Comparison of ENCODE assay signal across 11 mouse cellular contexts in the genomic region with DNA sequence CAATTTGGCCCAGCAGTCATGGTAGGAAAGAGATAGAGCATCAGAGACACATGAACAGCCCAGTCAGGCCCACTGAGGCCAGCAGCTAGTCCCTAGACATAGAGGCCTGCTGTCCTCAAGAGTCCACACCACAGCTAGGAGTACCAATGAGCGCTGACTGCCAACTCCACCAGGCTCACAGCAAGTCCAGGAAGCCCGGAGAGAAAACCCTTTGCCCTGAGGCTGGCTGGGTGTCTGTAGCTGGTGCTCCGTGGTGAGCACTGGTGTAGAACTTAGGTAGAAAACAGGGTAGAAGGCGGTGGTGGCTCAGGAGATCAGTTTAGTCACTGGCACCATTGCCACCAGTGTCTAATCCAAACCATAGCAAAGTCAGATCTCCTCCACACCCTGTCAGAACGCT. TPM values are rescaled to one million over a fixed set of nuclear protein-coding genes. Genes with fewer than 3 reads are reported as not detected.
DNase-seq lines count a peak whose midpoint lies in the region; ATAC-seq and TF ChIP-seq lines count a peak whose summit lies in the region.
"Had no signal": no experiment of that assay in that cellular context is flagged by ENCODE, and none has a peak within 500 bp of the region (broad histone marks: within the 10 kb centered on the region; RNA-seq: fewer than 3 reads in every experiment).

No protein-coding gene starts in this region.

- TF ChIP-seq CTCF in intestine, postnatal 0 days (IDR thresholded peaks at IDR 0.05; ENCODE audit: low read depth), result no peak
- TF ChIP-seq CTCF in lung, postnatal 0 days (IDR thresholded peaks at IDR 0.05), result no peak

- no peak overlapping the region for H3K9ac ChIP-seq in forebrain, embryonic 11.5 days (ENCODE audit: low read length)
- H3K9ac ChIP-seq in forebrain, embryonic 16.5 days (replicated peaks; ENCODE audit: low read depth, low read length), result no peak overlapping the region
- no peak overlapping the region for H3K9ac ChIP-seq in intestine, embryonic 15.5 days
- no peak overlapping the region for H3K9ac ChIP-seq in intestine, postnatal 0 days (ENCODE audit: low read depth, low read length)
- no peak overlapping the region for H3K9ac ChIP-seq in lung, postnatal 0 days (replicated peaks; ENCODE audit: low read depth)
- no peak overlapping the region for H3K9ac ChIP-seq in embryonic facial prominence, embryonic 14.5 days (ENCODE audit: low read depth, low read length)

- H3K4me2 ChIP-seq in forebrain, embryonic 11.5 days (ENCODE audit: low read depth, low read length, severe bottlenecking), result no peak overlapping the region
- H3K4me2 ChIP-seq in forebrain, embryonic 16.5 days (ENCODE audit: low read length), result no peak overlapping the region
- H3K4me2 ChIP-seq in intestine, embryonic 15.5 days (replicated peaks), result no peak overlapping the region; the same call in 1 of the 2 replicates
- no peak overlapping the region for H3K4me2 ChIP-seq in intestine, postnatal 0 days (replicated peaks; ENCODE audit: low read depth)
- no peak overlapping the region for H3K4me2 ChIP-seq in lung, postnatal 0 days (replicated peaks; ENCODE audit: low read depth, low read length)
- H3K4me2 ChIP-seq in embryonic facial prominence, embryonic 14.5 days (ENCODE audit: low read depth, low read length), result peak overlapping the region; percentile 65; the same call in 1 of the 2 replicates

- WGBS in forebrain, embryonic 11.5 days, result 89% methylated on average over 5 of the region's 5 CpGs
- 88% methylated on average over 5 of the region's 5 CpGs for WGBS in forebrain, embryonic 16.5 days
- 90% methylated on average over 5 of the region's 5 CpGs for WGBS in intestine, embryonic 15.5 days
- 91% methylated on average over 5 of the region's 5 CpGs for WGBS in intestine, postnatal 0 days
- WGBS in lung, postnatal 0 days, result 73% methylated on average over 5 of the region's 5 CpGs
- WGBS in embryonic facial prominence, embryonic 14.5 days, result 87% methylated on average over 5 of the region's 5 CpGs

- no peak for ATAC-seq in forebrain, embryonic 11.5 days (replicated peaks; ENCODE audit: low FRiP score)
- no peak for ATAC-seq in forebrain, embryonic 16.5 days
- no peak for ATAC-seq in intestine, embryonic 15.5 days
- ATAC-seq in intestine, postnatal 0 days, result no peak
- no peak; the same call in 1 of the 2 replicates for ATAC-seq in lung, postnatal 0 days
- ATAC-seq in embryonic facial prominence, embryonic 14.5 days (ENCODE audit: low read depth), result no peak

- no peaks in the 10 kb centered on the region for H3K36me3 ChIP-seq in forebrain, embryonic 11.5 days (ENCODE audit: control insufficient read depth, insufficient read depth, low read length)
- no peaks in the 10 kb centered on the region for H3K36me3 ChIP-seq in forebrain, embryonic 16.5 days (ENCODE audit: control insufficient read depth, insufficient read depth)
- H3K36me3 ChIP-seq in intestine, embryonic 15.5 days, result no peaks in the 10 kb centered on the region
- H3K36me3 ChIP-seq in intestine, postnatal 0 days (ENCODE audit: control insufficient read depth, insufficient read depth), result no peaks in the 10 kb centered on the region
- no peaks in the 10 kb centered on the region for H3K36me3 ChIP-seq in lung, postnatal 0 days (ENCODE audit: insufficient read depth, low read length)
- H3K36me3 ChIP-seq in embryonic facial prominence, embryonic 14.5 days (ENCODE audit: control insufficient read depth, insufficient read depth, low read length), result no peaks in the 10 kb centered on the region
- H3K36me3 ChIP-seq: neural tube, embryonic 12.5 days had no signal

- H3K4me3 ChIP-seq in forebrain, embryonic 11.5 days (ENCODE audit: low read depth, low read length), result peak overlapping the region; percentile 81; the same call in 1 of the 2 replicates
- no peak overlapping the region for H3K4me3 ChIP-seq in forebrain, embryonic 16.5 days (replicated peaks; ENCODE audit: low read length)
- no peak overlapping the region for H3K4me3 ChIP-seq in intestine, embryonic 15.5 days (replicated peaks)
- H3K4me3 ChIP-seq in intestine, postnatal 0 days (ENCODE audit: low read depth, low read length), result no peak overlapping the region
- no peak overlapping the region for H3K4me3 ChIP-seq in lung, postnatal 0 days (ENCODE audit: low read depth, low read length)
- H3K4me3 ChIP-seq in embryonic facial prominence, embryonic 14.5 days (ENCODE audit: low read depth, low read length), result no peak overlapping the region
- H3K4me3 ChIP-seq: erythroblast, embryonic 14.5 days had no signal

- DNase-seq in forebrain, embryonic 11.5 days (ENCODE audit: low spot score), result no peak
- DNase-seq in lung, postnatal 0 days (ENCODE audit: low spot score), result no peak
- no peak for DNase-seq in lung, postnatal 14 days
- no peak for DNase-seq in embryonic facial prominence, embryonic 14.5 days (ENCODE audit: low spot score)
- no peak for DNase-seq in adrenal gland, adult 18-20 months (ENCODE audit: low spot score in 2 of 2)
- DNase-seq: left cerebral cortex, postnatal 4 days had no signal

- no peak overlapping the region for H3K27ac ChIP-seq in forebrain, embryonic 11.5 days (ENCODE audit: low read depth, low read length)
- H3K27ac ChIP-seq in forebrain, embryonic 16.5 days (ENCODE audit: low read length), result no peak overlapping the region
- 0 out of 2 replicates have a peak overlapping the region, but pooled peaks have one; percentile 70 for H3K27ac ChIP-seq in intestine, embryonic 15.5 days
- no peak overlapping the region for H3K27ac ChIP-seq in intestine, postnatal 0 days (ENCODE audit: low read depth, low read length)
- H3K27ac ChIP-seq in lung, postnatal 0 days (ENCODE audit: low read length), result peak overlapping the region; percentile 94
- peak overlapping the region; percentile 74; the same call in 1 of the 2 replicates for H3K27ac ChIP-seq in embryonic facial prominence, embryonic 14.5 days (replicated peaks; ENCODE audit: low read depth, low read length)
- H3K27ac ChIP-seq: neural tube, embryonic 12.5 days had no signal

- H3K27me3 ChIP-seq in forebrain, embryonic 11.5 days (ENCODE audit: control insufficient read depth, insufficient read depth, low read length), result no peaks in the 10 kb centered on the region
- no peaks in the 10 kb centered on the region for H3K27me3 ChIP-seq in forebrain, embryonic 16.5 days (replicated peaks; ENCODE audit: control insufficient read depth, insufficient read depth, low read length)
- H3K27me3 ChIP-seq in intestine, embryonic 15.5 days (replicated peaks), result no peaks in the 10 kb centered on the region
- no peaks in the 10 kb centered on the region for H3K27me3 ChIP-seq in intestine, postnatal 0 days (replicated peaks; ENCODE audit: control insufficient read depth, insufficient read depth, low read length)
- H3K27me3 ChIP-seq in lung, postnatal 0 days (replicated peaks; ENCODE audit: insufficient read depth, low read length), result no peaks in the 10 kb centered on the region
- no peaks in the 10 kb centered on the region for H3K27me3 ChIP-seq in embryonic facial prominence, embryonic 14.5 days (replicated peaks; ENCODE audit: control insufficient read depth, insufficient read depth, low read length)
- H3K27me3 ChIP-seq: neural tube, embryonic 12.5 days had no signal

- no peak for TF ChIP-seq EP300 in lung, postnatal 0 days (IDR thresholded peaks at IDR 0.05)

- H3K9me3 ChIP-seq in forebrain, embryonic 11.5 days (ENCODE audit: control insufficient read depth, low read length), result no peaks in the 10 kb centered on the region
- H3K9me3 ChIP-seq in forebrain, embryonic 16.5 days (ENCODE audit: control insufficient read depth, low read length), result no peaks in the 10 kb centered on the region
- H3K9me3 ChIP-seq in intestine, embryonic 15.5 days, result no peaks in the 10 kb centered on the region
- no peaks in the 10 kb centered on the region for H3K9me3 ChIP-seq in intestine, postnatal 0 days (ENCODE audit: control insufficient read depth)
- H3K9me3 ChIP-seq in lung, postnatal 0 days (ENCODE audit: low read length), result no peaks in the 10 kb centered on the region
- H3K9me3 ChIP-seq in embryonic facial prominence, embryonic 14.5 days (ENCODE audit: control insufficient read depth, low read length), result no peaks in the 10 kb centered on the region
- H3K9me3 ChIP-seq: neural tube, embryonic 12.5 days had no signal

- H3K4me1 ChIP-seq in forebrain, embryonic 11.5 days (replicated peaks; ENCODE audit: control insufficient read depth, insufficient read depth, low read length), result peaks cover 6% of the 10 kb centered on the region; the same call in 1 of the 2 replicates
- peaks cover 17% of the 10 kb centered on the region for H3K4me1 ChIP-seq in forebrain, embryonic 16.5 days (replicated peaks; ENCODE audit: control insufficient read depth, insufficient read depth, low read length)
- peaks cover 21% of the 10 kb centered on the region for H3K4me1 ChIP-seq in intestine, embryonic 15.5 days (replicated peaks)
- no peaks in the 10 kb centered on the region for H3K4me1 ChIP-seq in intestine, postnatal 0 days (replicated peaks; ENCODE audit: control insufficient read depth, insufficient read depth, low read length)
- peaks cover 11% of the 10 kb centered on the region; the same call in 1 of the 2 replicates for H3K4me1 ChIP-seq in lung, postnatal 0 days (ENCODE audit: insufficient read depth, low read depth, low read length)
- H3K4me1 ChIP-seq in embryonic facial prominence, embryonic 14.5 days (ENCODE audit: control insufficient read depth, insufficient read depth, low read length), result peaks cover 20% of the 10 kb centered on the region

RNA-seq across cellular contexts. Expression of a gene that starts 1.0 kb away (rescaled TPM):
- 18.5 and 18.9 TPM in 2 replicates for polyA plus RNA-seq in forebrain, embryonic 11.5 days (2014; fragmentation: Nextera tagmentation; extraction: Ambion mirVana)
- 13.6 and 16.5 TPM in 2 replicates for polyA plus RNA-seq in forebrain, embryonic 16.5 days (2015; fragmentation: Nextera tagmentation; extraction: Ambion mirVana)
- 15.9 and 18.6 TPM in 2 replicates for polyA plus RNA-seq in intestine, embryonic 15.5 days (2015; fragmentation: Nextera tagmentation; extraction: Ambion mirVana)
- 23.3 and 24.3 TPM in 2 replicates for polyA plus RNA-seq in intestine, postnatal 0 days (2015; fragmentation: Nextera tagmentation; extraction: Ambion mirVana)
- polyA plus RNA-seq in lung, postnatal 0 days (2015; fragmentation: Nextera tagmentation; extraction: Ambion mirVana), result 45.4 and 50.6 TPM in 2 replicates
- polyA plus RNA-seq in embryonic facial prominence, embryonic 14.5 days (2014; fragmentation: Nextera tagmentation; extraction: Ambion mirVana), result 21.4 and 23.7 TPM in 2 replicates
- total RNA-seq in adrenal gland, adult 18-20 months (2021), result 100 to 1,000 TPM; 123 to 129 TPM

Comparison
In these comparisons a context has a peak if more than half of its experiments do, and no peak if none do; other contexts are left out.
1. H3K27ac ChIP-seq: peak in intestine, embryonic 15.5 days (single experiment), lung, postnatal 0 days (single experiment) and embryonic facial prominence, embryonic 14.5 days (single experiment); none in forebrain, embryonic 11.5 days (single experiment), forebrain, embryonic 16.5 days (single experiment) and intestine, postnatal 0 days (single experiment).